Mouse (Mus musculus) embryonic facial prominence, embryonic 14.5 days (tissue): Measurements from ENCODE around the gene Cdc37l1. TPM values are rescaled to one million over a fixed set of nuclear protein-coding genes. Genes with fewer than 3 reads are reported as not detected.

ENCODE experiments used
- ATAC-seq: fragments of 200-750 bp; cut with Nextera tagmentation; 2 replicates; pipeline ENCODE4 v1.8.0; 2017; ENCODE audit warnings: low read depth, moderate number of reproducible peaks, moderate TSS enrichment
- DNase-seq: peaks from one replicate; pipeline ENCODE4 v3.0.0-alpha.2; 2015; ENCODE audit warnings: low spot score
- H3K27ac ChIP-seq: fragments of 300-500 bp; sonication (generic); replicated peaks from 2 replicates; pipeline ENCODE4 v1.5.1; 2014; ENCODE audit warnings: low read depth, mild to moderate bottlenecking, low read length, moderate library complexity
- H3K27me3 ChIP-seq: fragments of 300-500 bp; sonication (generic); replicated peaks from 2 replicates; pipeline ENCODE4 v1.6.1; 2014; ENCODE audit warnings: low read length; ENCODE audit not compliant: control insufficient read depth, insufficient read depth
- H3K36me3 ChIP-seq: fragments of 300-500 bp; sonication (generic); 2 replicates; pipeline ENCODE4 v1.6.1; 2014; ENCODE audit warnings: low read length, mixed read lengths; ENCODE audit not compliant: control insufficient read depth, insufficient read depth
- H3K4me1 ChIP-seq: fragments of 300-500 bp; sonication (generic); 2 replicates; pipeline ENCODE4 v1.6.1; 2014; ENCODE audit warnings: antibody characterized with exemption, low read length; ENCODE audit not compliant: control insufficient read depth, insufficient read depth
- H3K4me2 ChIP-seq: fragments of 300-500 bp; sonication (generic); 2 replicates; pipeline ENCODE4 v1.6.1; 2014; ENCODE audit warnings: low read depth, mild to moderate bottlenecking, low read length, moderate library complexity, mixed read lengths
- H3K4me3 ChIP-seq: fragments of 300-500 bp; sonication (generic); 2 replicates; pipeline ENCODE4 v1.5.1; 2014; ENCODE audit warnings: low read depth, mild to moderate bottlenecking, low read length
- H3K9ac ChIP-seq: fragments of 300-500 bp; sonication (generic); 2 replicates; pipeline ENCODE4 v1.6.1; 2014; ENCODE audit warnings: low read depth, mild to moderate bottlenecking, low read length, moderate library complexity, mixed read lengths
- H3K9me3 ChIP-seq: fragments of 300-500 bp; sonication (generic); 2 replicates; pipeline ENCODE4 v1.6.1; 2016; ENCODE audit warnings: low read length; ENCODE audit not compliant: control insufficient read depth
- WGBS: fragments of 180-500 bp; shearing (Covaris S2); extraction: QIAGEN DNeasy Blood & Tissue Kit; methylation state at CpG from one replicate; pipeline ENCODE4 v1.1.7; 2014; 5-methylcytosine and 5-hydroxymethylcytosine counted together
- polyA plus RNA-seq: library from polyadenylated mRNA; unstranded; fragments of >200 nt; fragmentation: Nextera tagmentation; extraction: Ambion mirVana; gene quantifications from 2 replicates; pipeline ENCODE4 v1.2.1, GENCODE M21; 2014

Gene Cdc37l1
- polyA plus RNA-seq, 1 experiment from 2014 or later, result 35.8 TPM

DNA sequence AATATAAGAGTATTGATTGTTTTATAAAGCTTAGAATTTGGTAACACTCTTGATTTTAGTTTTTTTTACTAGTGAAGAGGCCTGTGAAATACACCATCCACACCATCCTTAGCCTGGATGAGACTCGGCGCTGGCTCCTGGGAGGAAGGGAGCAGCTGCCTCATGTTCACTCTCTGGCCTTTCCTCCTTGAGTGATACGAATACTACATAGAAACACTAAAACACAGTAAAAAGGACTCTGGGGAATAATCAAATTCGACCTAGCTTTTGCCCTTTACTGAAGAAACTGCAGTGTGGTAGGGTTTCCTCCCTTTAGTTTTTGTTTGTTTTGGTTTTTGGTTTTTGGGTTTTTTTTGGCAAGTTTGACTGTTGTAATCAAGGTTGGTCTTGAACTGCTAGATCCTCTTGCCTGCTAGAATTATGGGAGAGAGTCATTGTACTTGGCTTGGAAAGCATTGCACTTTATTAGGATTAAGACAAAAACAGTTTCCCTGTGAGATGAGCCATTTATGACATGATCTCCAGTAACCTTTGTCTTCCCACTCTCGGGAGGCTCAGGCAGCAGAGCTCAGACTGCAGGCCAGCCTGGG lies 24.4 kb downstream of the Cdc37l1 start:
- Histone ChIP-seq H3K27me3 (no peaks in the 10 kb centered on the region), H3K9ac (no peak overlapping the region), H3K27ac (no peak overlapping the region), H3K4me1 (no peaks in the 10 kb centered on the region), H3K9me3 (no peaks in the 10 kb centered on the region), H3K4me3 (no peak overlapping the region), H3K36me3 (peaks cover 73% of the 10 kb centered on the region), H3K4me2 (no peak overlapping the region)
- ATAC-seq, result no peak
- no peak for DNase-seq
- 71% methylated on average over 5 of the region's 5 CpGs for WGBS

DNA sequence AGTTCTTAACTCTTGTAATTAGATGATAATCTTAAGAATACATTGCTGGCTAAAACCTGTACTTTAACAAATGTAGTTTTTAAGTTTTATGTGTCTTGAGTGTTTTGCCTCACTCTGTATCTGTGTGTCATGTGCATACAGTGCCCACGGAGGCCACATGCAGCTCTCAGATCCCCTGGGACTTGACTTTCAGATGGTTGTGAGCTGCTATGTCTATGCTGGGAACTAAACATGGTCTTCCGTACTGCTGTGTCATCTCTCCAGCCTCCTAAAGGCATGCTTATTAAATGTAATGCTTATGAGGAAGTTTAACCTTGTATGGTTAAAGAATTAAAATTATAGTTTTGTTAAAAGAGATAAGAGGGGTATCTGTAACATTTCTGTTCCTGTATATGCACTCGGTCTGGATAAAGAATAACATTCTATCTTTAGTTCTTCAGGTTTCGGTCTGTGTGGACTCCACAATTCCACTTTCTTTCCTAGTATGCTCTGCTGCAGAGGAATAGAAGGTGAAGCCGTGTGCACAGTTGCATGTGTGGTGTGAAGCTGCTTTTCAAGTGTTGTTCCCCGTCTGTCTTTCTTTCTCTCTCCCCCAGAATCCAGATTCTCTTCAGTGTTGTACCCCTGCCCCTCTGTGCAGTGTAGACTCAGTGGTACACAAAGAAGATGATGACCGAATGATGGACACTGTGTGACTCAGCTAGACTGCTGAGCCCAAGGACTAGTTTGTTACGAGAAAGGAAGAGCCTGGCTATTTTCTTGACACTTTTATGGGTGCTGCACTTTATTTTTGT lies 25.5 kb downstream of the Cdc37l1 start:
- no peak overlapping the region for H3K4me3 ChIP-seq
- 0 out of 2 replicates have a peak overlapping the region, but pooled peaks have one; percentile 6 for H3K9ac ChIP-seq
- H3K27me3 ChIP-seq, result no peaks in the 10 kb centered on the region
- ATAC-seq (no peak), DNase-seq (no peak)
- H3K27ac ChIP-seq, result no peak overlapping the region
- no peaks in the 10 kb centered on the region for H3K4me1 ChIP-seq
- H3K36me3 ChIP-seq, result peaks cover 81% of the 10 kb centered on the region
- no peak overlapping the region for H3K4me2 ChIP-seq
- H3K9me3 ChIP-seq, result no peaks in the 10 kb centered on the region
- WGBS, result 85% methylated on average over 8 of the region's 8 CpGs

DNA sequence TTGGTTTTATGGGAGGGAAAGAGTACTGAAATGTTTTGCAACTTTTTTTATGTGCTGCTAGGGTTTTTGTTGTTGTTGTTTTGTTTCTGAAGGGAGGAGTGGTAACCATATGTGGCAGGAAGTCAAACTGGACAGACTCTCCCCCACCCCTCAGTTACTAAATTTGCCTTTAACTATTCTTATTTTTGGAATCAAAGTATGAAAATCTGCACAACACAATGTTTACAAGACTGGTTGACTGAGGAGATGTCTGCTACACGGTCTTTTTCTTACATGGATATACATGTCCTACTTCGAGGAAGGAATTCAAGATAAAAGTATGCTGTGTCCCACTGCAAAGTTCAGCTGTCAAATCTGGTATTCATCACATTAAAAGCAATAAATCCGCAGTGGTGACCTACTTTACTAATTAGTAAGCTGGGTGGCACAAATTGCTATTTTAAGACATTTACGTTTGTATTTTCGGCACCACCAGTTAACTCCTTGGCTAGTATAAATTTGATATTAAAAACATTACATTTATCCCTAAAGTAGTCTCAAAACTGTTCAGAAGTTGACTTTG lies 26.1 kb downstream of the Cdc37l1 start:
- Histone ChIP-seq H3K27me3 (no peaks in the 10 kb centered on the region), H3K36me3 (peaks cover 81% of the 10 kb centered on the region), H3K27ac (no peak overlapping the region), H3K4me1 (no peaks in the 10 kb centered on the region), H3K9me3 (no peaks in the 10 kb centered on the region), H3K4me3 (no peak overlapping the region), H3K9ac (no peak overlapping the region), H3K4me2 (no peak overlapping the region)
- no peak for ATAC-seq
- 74% methylated on average over 5 of the region's 5 CpGs for WGBS
- DNase-seq, result peak; percentile 9

DNA sequence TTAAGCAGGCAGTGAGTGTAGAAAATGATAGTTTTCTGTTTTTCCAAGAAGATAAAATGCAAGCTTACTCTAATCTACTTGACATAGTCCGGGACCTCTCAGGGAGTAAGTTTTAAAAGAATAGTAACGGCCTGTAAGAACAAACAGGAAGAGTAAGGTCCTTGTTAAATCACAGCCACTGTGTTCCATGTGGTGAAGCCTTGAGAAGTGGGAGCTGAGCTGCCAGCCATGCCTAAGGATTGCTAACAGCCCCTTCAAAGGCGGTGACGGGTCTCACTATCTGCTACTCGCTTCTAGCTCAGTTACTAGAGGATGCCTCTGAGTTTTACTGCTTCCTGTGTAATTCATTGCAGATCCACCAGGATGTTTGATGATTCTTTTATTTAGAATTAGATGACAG lies 26.6 kb downstream of the Cdc37l1 start:
- H3K36me3 ChIP-seq, result peaks cover 81% of the 10 kb centered on the region
- no peak for DNase-seq
- no peaks in the 10 kb centered on the region for H3K4me1 ChIP-seq
- H3K9ac ChIP-seq, result no peak overlapping the region
- no peak overlapping the region for H3K27ac ChIP-seq
- no peak overlapping the region for H3K4me3 ChIP-seq
- WGBS, result 75% methylated on average over 5 of the region's 5 CpGs
- H3K4me2 ChIP-seq, result no peak overlapping the region
- ATAC-seq, result no peak
- H3K27me3 ChIP-seq, result no peaks in the 10 kb centered on the region
- no peaks in the 10 kb centered on the region for H3K9me3 ChIP-seq

GRCm38 (mm10) chr19:29019647-29020046 lies 29.5 kb downstream of the Cdc37l1 start:
- H3K36me3 ChIP-seq, result peaks cover 82% of the 10 kb centered on the region
- WGBS, result 90% methylated on average over 3 of the region's 3 CpGs

DNA sequence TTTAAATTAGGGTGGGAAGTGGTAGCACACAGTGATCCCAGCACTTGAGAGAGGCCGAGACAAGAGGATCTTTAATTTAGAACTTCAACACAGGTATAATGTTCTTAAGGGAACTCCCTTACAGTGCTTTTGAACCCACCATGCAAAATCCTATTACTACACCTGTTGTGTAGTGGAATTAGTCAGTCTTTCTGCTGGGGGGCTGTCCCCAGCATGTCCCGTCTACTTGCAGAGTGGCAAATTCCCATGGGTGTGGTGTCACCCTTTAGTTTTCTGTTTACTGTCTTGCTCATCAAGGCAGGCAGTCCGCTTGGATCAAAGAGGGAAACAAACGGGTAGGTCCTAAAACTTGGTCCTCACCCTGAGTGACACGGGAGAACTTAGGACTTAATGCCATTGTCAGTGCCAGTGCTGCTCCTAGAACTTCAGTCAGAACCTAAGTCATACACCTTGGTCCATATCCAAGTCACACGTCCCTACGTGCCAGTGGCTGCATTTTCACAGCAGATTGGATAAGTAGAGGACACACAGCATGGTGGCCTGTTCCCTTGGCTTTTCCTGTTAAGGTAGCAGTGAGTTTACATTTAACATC lies 31.7 kb downstream of the Cdc37l1 start:
- ATAC-seq, result no peak
- WGBS, result 89% methylated on average over 7 of the region's 7 CpGs

More at GRCm38 (mm10) chr19:29019647-29020046, 29.5 kb downstream of the Cdc37l1 start:
- Histone ChIP-seq H3K9me3 (no peaks in the 10 kb centered on the region), H3K9ac (no peak overlapping the region), H3K4me2 (no peak overlapping the region), H3K4me3 (no peak overlapping the region), H3K27ac (no peak overlapping the region), H3K4me1 (no peaks in the 10 kb centered on the region), H3K27me3 (no peaks in the 10 kb centered on the region)
- DNase-seq (no peak), ATAC-seq (no peak)

GRCm38 (mm10) chr19:29024391-29024947 lies 34.3 kb downstream of the Cdc37l1 start:
- H3K4me2 ChIP-seq, result no peak overlapping the region
- 64% methylated on average over 11 of the region's 11 CpGs for WGBS
- ATAC-seq (peak; percentile 60), DNase-seq (peak; percentile 55)
- H3K27ac ChIP-seq, result no peak overlapping the region
- H3K4me1 ChIP-seq, result no peaks in the 10 kb centered on the region
- no peak overlapping the region for H3K9ac ChIP-seq
- no peaks in the 10 kb centered on the region for H3K9me3 ChIP-seq
- no peaks in the 10 kb centered on the region for H3K27me3 ChIP-seq
- no peak overlapping the region for H3K4me3 ChIP-seq
- peaks cover 69% of the 10 kb centered on the region for H3K36me3 ChIP-seq

More for the DNA sequence above, 31.7 kb downstream of the Cdc37l1 start:
- H3K4me1 ChIP-seq, result no peaks in the 10 kb centered on the region
- H3K27ac ChIP-seq, result no peak overlapping the region
- DNase-seq, result no peak
- H3K4me3 ChIP-seq, result no peak overlapping the region
- H3K36me3 ChIP-seq, result peaks cover 91% of the 10 kb centered on the region
- no peaks in the 10 kb centered on the region for H3K27me3 ChIP-seq
- no peaks in the 10 kb centered on the region for H3K9me3 ChIP-seq
- no peak overlapping the region for H3K9ac ChIP-seq
- H3K4me2 ChIP-seq, result no peak overlapping the region

- Histone ChIP-seq H3K9ac (no peak overlapping the region), H3K4me2 (no peak overlapping the region), H3K36me3 (peaks cover 23% of the 10 kb centered on the region), H3K9me3 (no peaks in the 10 kb centered on the region), H3K4me1 (no peaks in the 10 kb centered on the region), H3K27me3 (no peaks in the 10 kb centered on the region), H3K4me3 (no peak overlapping the region), H3K27ac (no peak overlapping the region)
- no peak for DNase-seq
- ATAC-seq, result no peak
- WGBS, result 98% methylated on average over 3 of the region's 3 CpGs
Observed at GRCm38 (mm10) chr19:29031788-29032187, 41.6 kb downstream of the Cdc37l1 start.
